Mouse (Mus musculus) liver, embryonic 14.5 days (tissue): ENCODE measurements around the gene Cdip1. TPM values are rescaled to one million over a fixed set of nuclear protein-coding genes. Genes with fewer than 3 reads are reported as not detected.

Experiments
- ATAC-seq: fragments of 200-750 bp; cut with Nextera tagmentation; 2 replicates; pipeline ENCODE4 v1.8.0; 2017; ENCODE audit warnings: moderate number of reproducible peaks, mild to moderate bottlenecking, moderate library complexity; ENCODE audit not compliant: insufficient read depth
- DNase-seq, 3 experiments: peaks; one replicate each; pipeline ENCODE4 v3.0.0-alpha.2; 2012 to 2013; ENCODE audit warnings: low read depth in 3 of 3, low spot score in 3 of 3
- H3K27ac ChIP-seq: fragments of 300-500 bp; sonication (generic); 2 replicates; pipeline ENCODE4 v1.5.1; 2014; ENCODE audit warnings: moderate library complexity, mild to moderate bottlenecking, control low read depth, inconsistent platforms
- H3K27me3 ChIP-seq: fragments of 300-500 bp; sonication (generic); 2 replicates; pipeline ENCODE4 v1.6.1; 2014; ENCODE audit warnings: mild to moderate bottlenecking, low read length, moderate library complexity; ENCODE audit not compliant: control insufficient read depth, insufficient read depth
- H3K36me3 ChIP-seq: fragments of 300-500 bp; sonication (generic); replicated peaks from 2 replicates; pipeline ENCODE4 v1.6.1; 2014; ENCODE audit warnings: low read depth; ENCODE audit not compliant: control insufficient read depth, insufficient read depth
- H3K4me1 ChIP-seq, 2 experiments: fragments of 200-500 bp in 1 of 2; fragments of 300-500 bp in 1 of 2; sonication (generic) in 1 of 2; replicated peaks; 2 replicates each; pipeline ENCODE4 v1.6.1; 2012 to 2014; ENCODE audit warnings: antibody characterized with exemption in 1 of 2, inconsistent platforms in 1 of 2, low read length in 1 of 2; ENCODE audit not compliant: control insufficient read depth in 2 of 2, insufficient read depth in 2 of 2
- H3K4me2 ChIP-seq: fragments of 300-500 bp; sonication (generic); 2 replicates; pipeline ENCODE4 v1.6.1; 2014; ENCODE audit warnings: low read depth, mild to moderate bottlenecking, control low read depth, moderate library complexity
- H3K4me3 ChIP-seq, 2 experiments: fragments of 200-500 bp in 1 of 2; fragments of 300-500 bp in 1 of 2; sonication (generic) in 1 of 2; 2 replicates each; pipeline ENCODE4 v1.5.1; 2012 to 2014; ENCODE audit warnings: low read depth in 2 of 2, low read length in 2 of 2, mild to moderate bottlenecking in 2 of 2, control low read depth in 1 of 2, inconsistent platforms in 1 of 2, moderate library complexity in 1 of 2; ENCODE audit not compliant: insufficient read depth in 1 of 2
- H3K9ac ChIP-seq: fragments of 300-500 bp; sonication (generic); replicated peaks from 2 replicates; pipeline ENCODE4 v1.6.1; 2014; ENCODE audit warnings: mild to moderate bottlenecking, control low read depth, moderate library complexity
- H3K9me3 ChIP-seq: fragments of 300-500 bp; sonication (generic); 2 replicates; pipeline ENCODE4 v1.6.1; 2016; ENCODE audit warnings: low read length, mixed read lengths; ENCODE audit not compliant: control insufficient read depth
- CTCF ChIP-seq: IDR thresholded peaks from 2 replicates; pipeline ENCODE4 v1.5.1; 2016; ENCODE audit warnings: antibody characterized with exemption, low read depth, control low read depth
- EP300 ChIP-seq: IDR thresholded peaks from 2 replicates; pipeline ENCODE4 v1.6.1; 2016; ENCODE audit warnings: antibody characterized with exemption, low read depth
- WGBS: fragments of 180-500 bp; shearing (Covaris S2); extraction: QIAGEN DNeasy Blood & Tissue Kit; methylation state at CpG from one replicate; pipeline ENCODE4 v1.1.7; 2014; ENCODE audit not compliant: insufficient replicate concordance; 5-methylcytosine and 5-hydroxymethylcytosine counted together
- polyA plus RNA-seq, 2 experiments: library from polyadenylated mRNA; depleted of rRNA in 1 of 2; stranded (reverse) in 1 of 2; unstranded in 1 of 2; fragments of >200 nt; fragmentation: Nextera tagmentation in 1 of 2; extraction: Ambion mirVana in 1 of 2; gene quantifications; 2 replicates each; pipeline versions ENCODE4 v1.2.1 to v1.2.3; 2012 to 2014

Gene Cdip1
- polyA plus RNA-seq, 2 experiments: 10.0 to 11.3 TPM

DNA sequence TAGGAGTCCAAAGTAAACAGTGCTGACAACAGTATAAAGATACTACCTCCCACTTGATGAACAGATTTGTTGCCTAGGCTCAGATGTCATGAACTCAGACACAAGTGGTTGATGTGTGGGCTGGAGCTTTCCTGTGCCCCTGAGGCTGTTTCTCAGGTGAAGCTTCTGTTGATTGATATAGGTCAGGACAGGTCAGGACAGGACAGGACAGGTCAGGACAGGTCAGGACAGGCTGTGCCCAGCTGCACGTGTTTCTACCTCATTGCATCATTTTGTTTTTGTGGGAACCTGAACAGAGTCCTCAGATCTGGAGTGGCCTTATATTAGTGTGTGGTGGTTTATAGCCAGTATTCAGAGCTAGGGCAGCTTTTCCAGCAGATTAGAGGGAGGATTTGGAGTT, 87.4 kb downstream of the Cdip1 start:
- TF ChIP-seq CTCF (no peak), EP300 (0 out of 2 replicates have a peak, but pooled peaks have one; percentile 11)
- Histone ChIP-seq H3K36me3 (peaks cover 74% of the 10 kb centered on the region), H3K27ac (no peak overlapping the region), H3K9me3 (no peaks in the 10 kb centered on the region), H3K9ac (no peak overlapping the region), H3K27me3 (no peaks in the 10 kb centered on the region), H3K4me2 (no peak overlapping the region), H3K4me1 (no peaks in the 10 kb centered on the region), H3K4me3 (no peak overlapping the region)
- no peak for DNase-seq
- peak; percentile 72 for ATAC-seq
- WGBS: 69% methylated on average over 1 of the region's 1 CpGs

DNA sequence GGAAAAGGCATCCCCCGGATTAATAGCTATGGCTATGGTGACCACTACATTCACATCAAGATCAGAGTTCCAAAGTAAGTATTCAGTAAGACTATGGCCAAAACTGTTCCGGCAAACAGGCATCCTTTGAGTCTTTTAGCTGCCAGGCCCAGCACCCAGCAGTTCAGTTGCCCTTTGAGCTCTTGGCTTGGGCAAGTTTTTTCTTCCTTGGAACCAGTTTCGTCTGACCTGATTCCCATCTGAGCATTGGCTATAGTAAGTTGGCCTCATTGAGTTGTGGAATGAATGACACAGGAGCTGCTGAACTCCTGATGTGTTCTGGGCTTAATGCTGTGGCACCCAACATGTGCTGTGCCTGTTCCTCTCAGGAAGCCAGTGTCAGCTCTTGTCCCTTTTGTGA, 88.9 kb downstream of the Cdip1 start:
- H3K4me1 ChIP-seq: no peaks in the 10 kb centered on the region
- ATAC-seq (no peak), DNase-seq (no peak)
- H3K9me3 ChIP-seq: no peaks in the 10 kb centered on the region
- TF ChIP-seq CTCF: no peak
- no peak for TF ChIP-seq EP300
- no peaks in the 10 kb centered on the region for H3K27me3 ChIP-seq
- peaks cover 72% of the 10 kb centered on the region for H3K36me3 ChIP-seq
- H3K27ac ChIP-seq: no peak overlapping the region
- H3K4me3 ChIP-seq: no peak overlapping the region
- H3K4me2 ChIP-seq: no peak overlapping the region
- H3K9ac ChIP-seq: no peak overlapping the region
- WGBS: 83% methylated on average over 3 of the region's 3 CpGs

Other genes starting within 250 kb of the Cdip1 start
- 1.5 and 2.2 TPM in 2 replicates for gene Srl, start 248.5 kb downstream of the Cdip1 start, polyA plus RNA-seq (2012; rRNA removed)
- 1.2 and 3.2 TPM in 2 replicates for gene Srl, start 248.5 kb downstream of the Cdip1 start, polyA plus RNA-seq (2014; fragmentation: Nextera tagmentation; extraction: Ambion mirVana)
- gene Tfap4, start 230.4 kb downstream of the Cdip1 start, polyA plus RNA-seq (2012; rRNA removed): 5.4 and 6.9 TPM in 2 replicates
- 4.6 and 4.8 TPM in 2 replicates for gene Tfap4, start 230.4 kb downstream of the Cdip1 start, polyA plus RNA-seq (2014; fragmentation: Nextera tagmentation; extraction: Ambion mirVana)
- gene Glis2, start 195.6 kb downstream of the Cdip1 start, polyA plus RNA-seq (2012; rRNA removed): 2.8 and 3.4 TPM in 2 replicates
- 1.7 and 2.7 TPM in 2 replicates for gene Glis2, start 195.6 kb downstream of the Cdip1 start, polyA plus RNA-seq (2014; fragmentation: Nextera tagmentation; extraction: Ambion mirVana)
- gene Pam16, start 165.3 kb downstream of the Cdip1 start, polyA plus RNA-seq (2012; rRNA removed): 24.1 and 41.3 TPM in 2 replicates
- gene Pam16, start 165.3 kb downstream of the Cdip1 start, polyA plus RNA-seq (2014; fragmentation: Nextera tagmentation; extraction: Ambion mirVana): 64.4 and 68.0 TPM in 2 replicates
- gene Vasn, start 150.4 kb downstream of the Cdip1 start, polyA plus RNA-seq (2012; rRNA removed): 2.5 and 2.9 TPM in 2 replicates
- gene Vasn, start 150.4 kb downstream of the Cdip1 start, polyA plus RNA-seq (2014; fragmentation: Nextera tagmentation; extraction: Ambion mirVana): 1.2 TPM in 2 replicates
- gene Dnaja3, start 150.3 kb downstream of the Cdip1 start, polyA plus RNA-seq (2012; rRNA removed): 13.6 and 18.8 TPM in 2 replicates
- gene Dnaja3, start 150.3 kb downstream of the Cdip1 start, polyA plus RNA-seq (2014; fragmentation: Nextera tagmentation; extraction: Ambion mirVana): 34.1 and 37.3 TPM in 2 replicates
- 9.7 and 10.4 TPM in 2 replicates for gene Coro7, start 110.5 kb downstream of the Cdip1 start, polyA plus RNA-seq (2012; rRNA removed)
- gene Coro7, start 110.5 kb downstream of the Cdip1 start, polyA plus RNA-seq (2014; fragmentation: Nextera tagmentation; extraction: Ambion mirVana): 5.1 and 5.2 TPM in 2 replicates
- 27.0 and 36.6 TPM in 2 replicates for gene Nmral1, start 70.9 kb downstream of the Cdip1 start, polyA plus RNA-seq (2012; rRNA removed)
- 45.2 and 48.2 TPM in 2 replicates for gene Nmral1, start 70.9 kb downstream of the Cdip1 start, polyA plus RNA-seq (2014; fragmentation: Nextera tagmentation; extraction: Ambion mirVana)
- gene Hmox2, start 63.9 kb downstream of the Cdip1 start, polyA plus RNA-seq (2012; rRNA removed): 13.9 and 20.8 TPM in 2 replicates
- gene Hmox2, start 63.9 kb downstream of the Cdip1 start, polyA plus RNA-seq (2014; fragmentation: Nextera tagmentation; extraction: Ambion mirVana): 36.5 and 37.4 TPM in 2 replicates
- gene 4930562C15Rik, start 45.1 kb upstream of the Cdip1 start, polyA plus RNA-seq (2012; rRNA removed): not detected in 2 replicates
- gene 4930562C15Rik, start 45.1 kb upstream of the Cdip1 start, polyA plus RNA-seq (2014; fragmentation: Nextera tagmentation; extraction: Ambion mirVana): not detected in 2 replicates
- 5.4 and 6.7 TPM in 2 replicates for gene Ubald1, start 90.0 kb upstream of the Cdip1 start, polyA plus RNA-seq (2012; rRNA removed)
- gene Ubald1, start 90.0 kb upstream of the Cdip1 start, polyA plus RNA-seq (2014; fragmentation: Nextera tagmentation; extraction: Ambion mirVana): 9.0 and 9.5 TPM in 2 replicates
- gene Mgrn1, start 96.0 kb upstream of the Cdip1 start, polyA plus RNA-seq (2012; rRNA removed): 15.7 and 16.3 TPM in 2 replicates
- 17.6 and 18.0 TPM in 2 replicates for gene Mgrn1, start 96.0 kb upstream of the Cdip1 start, polyA plus RNA-seq (2014; fragmentation: Nextera tagmentation; extraction: Ambion mirVana)
- gene Nudt16l1, start 148.5 kb upstream of the Cdip1 start, polyA plus RNA-seq (2012; rRNA removed): 28.8 and 33.0 TPM in 2 replicates
- 51.8 and 52.1 TPM in 2 replicates for gene Nudt16l1, start 148.5 kb upstream of the Cdip1 start, polyA plus RNA-seq (2014; fragmentation: Nextera tagmentation; extraction: Ambion mirVana)
- 12.8 and 16.2 TPM in 2 replicates for gene Anks3, start 173.9 kb upstream of the Cdip1 start, polyA plus RNA-seq (2012; rRNA removed)
- 9.9 and 10.2 TPM in 2 replicates for gene Anks3, start 173.9 kb upstream of the Cdip1 start, polyA plus RNA-seq (2014; fragmentation: Nextera tagmentation; extraction: Ambion mirVana)
- 0.02 TPM in 1 of 2 replicates, not detected in the other for gene Sept12, start 207.6 kb upstream of the Cdip1 start, polyA plus RNA-seq (2012; rRNA removed)
- gene Sept12, start 207.6 kb upstream of the Cdip1 start, polyA plus RNA-seq (2014; fragmentation: Nextera tagmentation; extraction: Ambion mirVana): not detected in 2 replicates
- 9.1 and 9.7 TPM in 2 replicates for gene Smim22, start 217.0 kb upstream of the Cdip1 start, polyA plus RNA-seq (2012; rRNA removed)
- 4.5 and 7.8 TPM in 2 replicates for gene Smim22, start 217.0 kb upstream of the Cdip1 start, polyA plus RNA-seq (2014; fragmentation: Nextera tagmentation; extraction: Ambion mirVana)
- gene Rogdi, start 223.3 kb upstream of the Cdip1 start, polyA plus RNA-seq (2012; rRNA removed): 35.8 and 45.7 TPM in 2 replicates
- gene Rogdi, start 223.3 kb upstream of the Cdip1 start, polyA plus RNA-seq (2014; fragmentation: Nextera tagmentation; extraction: Ambion mirVana): 39.3 and 42.0 TPM in 2 replicates